Mouse (Mus musculus) bone marrow macrophage, adult 2 months (primary cell): ENCODE measurements around the gene Rita1. TPM values are rescaled to one million over a fixed set of nuclear protein-coding genes. Genes with fewer than 3 reads are reported as not detected.

Experiments used
- H3K27ac ChIP-seq: 2 replicates; pipeline ENCODE4 v1.5.1; 2012; ENCODE audit warnings: low read depth, low read length; ENCODE audit not compliant: insufficient read depth
- H3K4me1 ChIP-seq: 2 replicates; pipeline ENCODE4 v1.6.1; 2012; ENCODE audit warnings: low read length; ENCODE audit not compliant: control insufficient read depth, insufficient read depth
- H3K4me3 ChIP-seq: 2 replicates; pipeline ENCODE4 v1.5.1; 2012; ENCODE audit warnings: mild to moderate bottlenecking, low read length, moderate library complexity; ENCODE audit not compliant: insufficient read depth
- CTCF ChIP-seq: IDR thresholded peaks from 2 replicates; pipeline ENCODE4 v1.5.1; 2012; ENCODE audit warnings: low read depth, mild to moderate bottlenecking, low read length, moderate library complexity
- POLR2A ChIP-seq: IDR thresholded peaks from 2 replicates; pipeline ENCODE4 v1.6.1; 2012; ENCODE audit warnings: mild to moderate bottlenecking, low read depth, low read length, borderline replicate concordance
- polyA plus RNA-seq: library from polyadenylated mRNA; stranded (reverse); fragments of >200 nt; gene quantifications from 2 replicates; pipeline ENCODE4 v1.2.4, GENCODE M21; 2012; ENCODE audit not compliant: missing spikeins, insufficient read depth, insufficient read length

Gene Rita1
- polyA plus RNA-seq, 1 experiment: 3.8 TPM

DNA sequence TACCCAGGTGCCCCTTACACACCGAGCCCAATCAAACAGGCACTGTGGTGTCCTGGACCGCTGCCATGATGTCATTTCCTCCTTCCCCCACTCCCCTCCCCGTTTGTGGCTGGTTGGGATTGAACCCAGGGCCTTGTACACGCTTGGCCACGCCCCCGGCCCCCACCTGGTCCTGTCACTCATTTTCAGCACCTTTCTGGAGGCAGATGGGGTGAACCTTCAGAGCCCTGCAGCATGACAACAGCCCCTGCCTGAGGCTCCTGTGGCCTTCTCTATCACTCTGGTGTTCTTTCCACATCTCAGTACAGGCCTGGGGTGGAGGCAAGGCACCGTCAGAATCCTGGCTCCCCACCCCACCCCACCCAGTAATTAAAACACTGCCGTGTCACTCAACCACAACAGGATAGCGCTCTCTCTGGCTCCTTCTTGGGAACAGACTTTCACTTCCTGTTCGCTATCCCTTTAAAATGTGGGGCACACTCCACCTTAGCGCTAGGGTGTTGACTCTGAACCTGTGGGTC, 35.5 kb downstream of the Rita1 start:
- TF ChIP-seq CTCF: no peak
- TF ChIP-seq POLR2A: no peak

DNA sequence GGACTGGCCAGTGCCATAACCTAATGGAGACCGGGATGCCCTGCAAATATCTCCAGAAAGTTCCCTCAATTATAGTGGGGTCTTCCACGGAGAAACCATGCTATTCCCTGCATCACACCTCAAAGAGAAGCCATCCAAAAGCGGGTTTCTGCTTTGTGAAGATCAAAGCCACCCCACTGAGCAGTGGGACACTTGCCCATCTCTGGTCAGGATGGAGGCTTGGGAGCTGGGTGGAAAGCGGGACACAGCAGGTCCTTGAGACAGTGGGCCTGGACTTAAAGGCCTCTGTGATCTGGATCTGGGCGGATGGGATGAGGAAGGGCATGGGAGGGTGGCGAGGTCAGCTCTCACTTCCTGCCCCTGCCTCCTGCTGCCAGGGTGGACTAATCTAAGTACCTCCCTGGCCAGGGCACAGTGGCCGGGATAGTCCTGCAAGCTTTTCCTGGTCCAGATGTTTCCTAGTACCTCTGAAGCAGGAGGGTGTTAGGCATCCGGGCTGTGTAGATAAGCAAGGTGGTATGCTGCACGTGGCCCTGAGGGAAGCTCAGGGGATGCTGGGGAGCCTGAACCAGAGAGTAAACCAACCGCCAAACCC, 37.8 kb downstream of the Rita1 start:
- no peak overlapping the region for H3K4me3 ChIP-seq
- peaks cover 79% of the 10 kb centered on the region for H3K4me1 ChIP-seq
- TF ChIP-seq POLR2A (no peak), CTCF (no peak)
- no peak overlapping the region for H3K27ac ChIP-seq

More for the DNA sequence above, 35.5 kb downstream of the Rita1 start:
- Histone ChIP-seq H3K27ac (peak overlapping the region; percentile 17; the same call in 1 of the 2 replicates), H3K4me3 (no peak overlapping the region), H3K4me1 (peaks cover 64% of the 10 kb centered on the region)

DNA sequence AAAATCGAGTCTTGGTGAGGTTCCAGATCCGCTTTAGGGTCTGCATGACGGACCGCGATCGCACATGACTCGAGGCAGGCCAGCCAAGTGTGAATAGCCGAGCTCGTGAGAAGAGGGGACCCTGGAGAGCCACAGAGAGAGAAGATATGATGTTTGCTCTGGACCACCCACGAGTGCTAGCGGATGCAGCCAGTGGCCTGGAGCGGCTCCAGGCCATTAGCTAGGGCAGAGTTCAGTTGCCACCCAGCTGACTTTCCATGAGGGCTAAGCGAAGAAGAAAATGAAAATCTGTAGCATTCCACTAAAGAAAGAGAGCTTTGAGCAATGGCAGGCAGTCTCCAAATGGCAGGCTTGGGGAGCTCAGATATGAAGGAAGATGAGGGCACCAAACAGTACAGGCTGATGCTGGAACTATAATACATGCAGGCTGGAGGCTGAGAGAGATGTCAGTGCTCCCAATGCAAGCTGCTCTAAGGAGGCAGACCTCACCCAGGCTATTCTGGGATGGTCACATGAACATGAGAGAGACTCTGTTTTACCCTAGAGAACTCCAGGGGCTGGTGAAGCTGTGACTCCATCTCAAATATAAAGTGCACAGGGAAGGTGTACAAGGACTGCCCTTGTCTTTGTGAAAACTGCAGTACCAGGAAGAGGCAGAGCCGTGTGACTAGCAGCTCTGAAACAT, 41.2 kb downstream of the Rita1 start:
- peaks cover 71% of the 10 kb centered on the region for H3K4me1 ChIP-seq
- TF ChIP-seq POLR2A (no peak), CTCF (no peak)
- no peak overlapping the region for H3K4me3 ChIP-seq
- peak overlapping the region; percentile 89 for H3K27ac ChIP-seq

DNA sequence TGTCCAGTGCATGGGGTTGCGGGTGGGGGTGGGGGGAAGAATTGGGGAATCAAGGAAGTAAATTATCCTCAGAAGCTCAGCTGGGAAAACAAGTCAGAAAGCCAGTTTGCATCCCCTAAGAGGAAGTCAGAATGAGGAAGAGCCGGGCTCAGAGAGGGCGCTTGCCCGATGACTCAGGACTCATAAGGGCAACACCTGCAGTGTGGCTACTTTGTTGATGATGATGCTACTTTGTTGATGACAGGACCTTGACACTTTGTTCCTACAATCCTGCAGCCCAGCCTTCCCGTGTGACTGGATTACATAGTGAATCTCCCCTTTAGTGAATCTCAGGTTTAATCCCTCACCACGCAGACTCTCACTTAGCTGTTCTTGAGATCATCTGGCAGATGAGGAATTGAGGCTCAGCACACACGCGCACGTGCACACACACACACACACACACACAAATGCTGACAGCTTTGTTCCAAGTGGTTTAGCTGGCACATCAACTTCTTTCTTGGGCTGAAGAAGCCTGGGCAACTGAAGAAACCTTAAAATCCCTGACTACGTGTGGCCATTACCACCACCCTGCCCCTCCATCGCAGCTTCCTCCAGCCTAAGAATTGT, 42.0 kb downstream of the Rita1 start:
- peak overlapping the region; percentile 89 for H3K27ac ChIP-seq

DNA sequence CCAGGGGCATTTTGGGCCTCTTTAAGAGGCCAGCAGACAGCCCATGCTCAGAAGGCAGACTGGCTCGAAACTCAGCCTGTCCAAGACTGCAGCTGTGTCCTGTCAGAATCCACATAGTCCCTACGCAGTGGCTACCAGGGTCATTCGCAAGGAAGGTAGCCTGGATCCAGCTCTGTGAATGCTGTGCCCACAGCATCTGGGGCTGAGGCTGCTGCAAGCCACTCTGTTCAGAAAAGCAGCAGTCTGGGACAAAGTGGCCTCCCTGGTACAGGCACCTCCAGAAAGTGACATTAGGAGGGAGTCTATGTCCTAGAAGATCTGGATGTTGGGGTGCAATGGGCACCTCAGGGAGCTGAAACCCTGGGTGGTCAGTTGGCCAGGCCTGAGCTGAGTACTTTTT, 42.6 kb downstream of the Rita1 start:
- no peak overlapping the region for H3K4me3 ChIP-seq
- peak overlapping the region; percentile 89 for H3K27ac ChIP-seq
- TF ChIP-seq CTCF: 0 out of 2 replicates have a peak, but pooled peaks have one; percentile 5
- TF ChIP-seq POLR2A: no peak
- H3K4me1 ChIP-seq: peaks cover 70% of the 10 kb centered on the region

More for the DNA sequence above, 42.0 kb downstream of the Rita1 start:
- Histone ChIP-seq H3K4me3 (no peak overlapping the region), H3K4me1 (peaks cover 71% of the 10 kb centered on the region)
- no peak for TF ChIP-seq CTCF
- no peak for TF ChIP-seq POLR2A

DNA sequence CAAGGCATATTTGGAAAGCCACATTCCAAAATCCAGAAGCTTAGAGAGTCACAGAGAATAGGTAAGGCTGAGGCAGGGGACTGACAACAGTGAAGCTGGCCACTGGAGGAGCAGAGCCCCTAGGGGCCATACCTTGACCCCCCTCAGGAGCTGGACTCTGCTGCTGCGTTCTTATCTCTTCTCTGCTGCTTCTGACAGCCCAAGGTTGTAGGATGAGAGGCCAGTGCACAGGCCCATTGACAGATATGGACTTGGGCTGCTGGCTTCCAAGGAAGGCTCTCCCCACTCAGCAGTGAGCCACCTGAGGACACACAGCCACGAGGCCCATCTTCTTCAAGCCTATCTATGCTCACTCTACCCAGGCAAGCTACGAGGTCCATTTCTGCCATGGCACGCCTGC, 43.4 kb downstream of the Rita1 start:
- TF ChIP-seq CTCF (no peak), POLR2A (no peak)
- Histone ChIP-seq H3K4me3 (no peak overlapping the region), H3K4me1 (peaks cover 64% of the 10 kb centered on the region), H3K27ac (no peak overlapping the region)

DNA sequence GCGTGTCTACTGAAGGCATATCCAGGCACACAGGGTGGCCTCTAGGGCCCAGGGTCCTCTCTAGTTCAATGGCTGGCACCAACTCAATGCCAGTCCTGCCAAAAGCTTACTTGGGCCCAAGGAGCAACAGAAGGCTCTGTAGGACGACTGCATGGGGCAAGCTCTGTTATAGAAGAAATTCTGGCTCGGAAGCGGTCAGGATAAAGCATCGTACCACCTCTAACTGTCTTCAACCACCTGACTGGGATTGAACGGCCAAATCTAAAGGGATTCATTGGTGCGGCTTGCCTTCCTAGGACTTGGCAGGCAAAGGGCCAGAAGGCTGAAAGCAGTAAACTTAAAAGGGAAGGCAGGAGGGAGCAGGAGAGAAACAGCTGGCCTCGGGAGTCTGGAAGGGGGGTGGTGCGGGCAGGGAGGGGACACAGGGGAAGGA, 44.0 kb downstream of the Rita1 start:
- TF ChIP-seq POLR2A (no peak), CTCF (no peak)
- H3K4me1 ChIP-seq: peaks cover 68% of the 10 kb centered on the region
- H3K27ac ChIP-seq: no peak overlapping the region
- H3K4me3 ChIP-seq: no peak overlapping the region

DNA sequence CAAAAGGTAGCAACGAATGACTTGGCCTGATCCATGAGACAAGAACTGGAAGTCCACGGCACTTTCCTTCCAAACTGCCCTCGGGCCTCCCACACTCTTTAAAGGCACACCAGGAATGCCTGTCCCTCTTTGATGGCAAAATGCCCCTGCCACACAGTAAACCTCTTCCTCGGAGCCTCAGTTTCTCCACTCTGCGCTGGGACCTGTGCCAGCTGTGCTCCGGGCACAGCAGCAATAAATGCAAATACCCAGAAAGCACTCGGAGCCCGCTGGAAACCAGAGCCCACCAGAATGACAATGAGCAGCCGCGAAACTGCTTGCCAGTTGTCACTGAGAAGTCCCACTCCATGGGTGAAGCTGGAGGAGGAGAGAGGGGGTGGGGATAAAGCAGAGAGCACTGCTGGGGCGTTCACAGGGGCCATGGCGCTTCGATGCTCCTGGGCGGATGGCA, 44.6 kb downstream of the Rita1 start:
- Histone ChIP-seq H3K4me3 (no peak overlapping the region), H3K27ac (no peak overlapping the region), H3K4me1 (peaks cover 70% of the 10 kb centered on the region)
- TF ChIP-seq CTCF (no peak), POLR2A (no peak)

DNA sequence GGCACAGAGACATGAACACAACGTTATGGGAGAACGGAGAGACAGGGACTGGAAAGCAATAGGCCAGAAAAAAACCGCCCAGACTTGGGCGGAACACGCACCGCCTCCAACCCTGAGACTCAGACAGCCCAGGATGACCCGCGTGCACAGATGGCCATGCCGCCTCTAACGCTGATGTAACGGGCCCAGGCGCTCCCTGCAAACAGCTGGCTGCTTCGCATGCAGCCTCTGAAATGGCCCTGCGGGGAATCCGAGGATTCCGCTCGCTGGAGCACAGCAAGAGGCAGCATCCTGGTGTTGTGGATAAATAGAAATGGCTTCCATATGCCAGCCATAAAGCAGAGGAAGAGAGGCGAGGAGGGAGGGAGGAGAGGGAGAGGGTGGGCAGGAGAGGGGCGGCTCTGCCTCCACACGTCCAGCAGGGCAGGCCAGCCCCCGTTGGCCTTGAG, 45.1 kb downstream of the Rita1 start:
- TF ChIP-seq POLR2A (no peak), CTCF (no peak)
- no peak overlapping the region for H3K27ac ChIP-seq
- peaks cover 68% of the 10 kb centered on the region for H3K4me1 ChIP-seq
- no peak overlapping the region for H3K4me3 ChIP-seq

DNA sequence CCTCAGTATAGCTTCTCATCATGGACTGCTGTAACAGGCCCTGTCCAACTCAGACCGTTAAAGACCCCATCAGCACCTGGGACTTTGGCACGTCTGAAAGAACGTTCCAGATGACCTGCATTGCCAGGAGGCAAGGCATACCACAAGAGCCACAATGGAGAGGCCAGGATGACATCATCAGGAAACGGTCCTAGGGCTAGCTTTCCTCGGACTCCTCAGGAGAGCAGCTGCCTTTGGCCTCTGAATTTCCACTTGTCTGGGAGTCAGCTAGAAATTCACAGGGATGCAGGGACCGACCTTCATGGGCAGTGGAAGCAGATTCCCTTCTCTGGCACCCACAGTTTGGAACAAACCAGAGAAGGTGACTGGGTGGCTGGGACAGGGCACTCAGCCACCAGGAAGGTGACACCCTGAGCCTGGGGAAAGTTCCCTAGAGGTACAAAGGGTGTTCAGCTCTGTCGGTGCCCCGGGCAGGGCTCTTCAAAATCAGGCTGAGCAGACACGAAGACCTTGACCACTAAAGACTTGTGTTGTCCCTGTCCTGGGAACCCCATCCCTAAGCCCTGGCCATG, 45.6 kb downstream of the Rita1 start:
- TF ChIP-seq POLR2A (no peak), CTCF (no peak)
- H3K4me1 ChIP-seq: peaks cover 69% of the 10 kb centered on the region
- H3K27ac ChIP-seq: no peak overlapping the region
- no peak overlapping the region for H3K4me3 ChIP-seq
